Mouse (Mus musculus): ENCODE measurements around the gene Haus7.

Haus7 gene

GRCm38 (mm10) chrX:73458877-73459392 is at the start of gene Haus7:
Haus7 (minus strand) TSS chrX:73459044.
- DNase-seq (ENCODE audit: low spot score) = peak; percentile 94

GRCm38 (mm10) chrX:73506577-73506976 is 47.7 kb upstream of the Haus7 start:
- no peak for DNase-seq (ENCODE audit: low spot score)

- no peak for DNase-seq (ENCODE audit: low spot score)
These were observed 46.4 kb upstream of the Haus7 start for GRCm38 (mm10) chrX:73505130-73505735.

GRCm38 (mm10) chrX:73496746-73497145 is 37.9 kb upstream of the Haus7 start:
- DNase-seq (ENCODE audit: low spot score) = no peak

GRCm38 (mm10) chrX:73493567-73493966 is 34.7 kb upstream of the Haus7 start:
- DNase-seq (ENCODE audit: low spot score) = peak; percentile 42

- no peak for DNase-seq (ENCODE audit: low spot score)
These were observed 32.0 kb upstream of the Haus7 start for GRCm38 (mm10) chrX:73490804-73491203.

- DNase-seq (ENCODE audit: low spot score) = no peak
These were observed 31.3 kb upstream of the Haus7 start for GRCm38 (mm10) chrX:73490186-73490585.

- peak; percentile 54 for DNase-seq (ENCODE audit: low spot score)
These were observed 28.1 kb upstream of the Haus7 start for GRCm38 (mm10) chrX:73486920-73487319.

- no peak for DNase-seq (ENCODE audit: low spot score)
These were observed 26.0 kb upstream of the Haus7 start for GRCm38 (mm10) chrX:73484870-73485269.

- no peak for DNase-seq (ENCODE audit: low spot score)
These were observed 25.2 kb upstream of the Haus7 start for GRCm38 (mm10) chrX:73484076-73484475.

GRCm38 (mm10) chrX:73483484-73483810 is 24.6 kb upstream of the Haus7 start, which contains the start of gene Bgn:
Bgn (plus strand) TSS chrX:73483602.
- no peak for DNase-seq (ENCODE audit: low spot score)

GRCm38 (mm10) chrX:73482643-73483483 is 24.0 kb upstream of the Haus7 start:
- no peak for DNase-seq (ENCODE audit: low spot score)

- DNase-seq (ENCODE audit: low spot score) = no peak
These were observed 21.5 kb upstream of the Haus7 start for GRCm38 (mm10) chrX:73480334-73480733.

- DNase-seq (ENCODE audit: low spot score) = no peak
These were observed 20.8 kb upstream of the Haus7 start for GRCm38 (mm10) chrX:73479656-73480055.

GRCm38 (mm10) chrX:73477500-73477899 is 18.7 kb upstream of the Haus7 start:
- DNase-seq (ENCODE audit: low spot score) = no peak

GRCm38 (mm10) chrX:73476621-73477020 is 17.8 kb upstream of the Haus7 start:
- no peak for DNase-seq (ENCODE audit: low spot score)

GRCm38 (mm10) chrX:73475658-73476256 is 16.9 kb upstream of the Haus7 start:
- no peak for DNase-seq (ENCODE audit: low spot score)

GRCm38 (mm10) chrX:73474340-73475165 is 15.7 kb upstream of the Haus7 start:
- no peak for DNase-seq (ENCODE audit: low spot score)

- DNase-seq (ENCODE audit: low spot score) = no peak
These were observed 12.9 kb upstream of the Haus7 start for GRCm38 (mm10) chrX:73471764-73472163.

GRCm38 (mm10) chrX:73468752-73469151 is 9.9 kb upstream of the Haus7 start:
- DNase-seq (ENCODE audit: low spot score) = no peak

- DNase-seq (ENCODE audit: low spot score) = no peak
These were observed 9.5 kb upstream of the Haus7 start for GRCm38 (mm10) chrX:73468330-73468729.

All from ovary, adult 18-20 months (tissue).